Comparison of ENCODE assay signal across 14 mouse cellular contexts in the genomic region with DNA sequence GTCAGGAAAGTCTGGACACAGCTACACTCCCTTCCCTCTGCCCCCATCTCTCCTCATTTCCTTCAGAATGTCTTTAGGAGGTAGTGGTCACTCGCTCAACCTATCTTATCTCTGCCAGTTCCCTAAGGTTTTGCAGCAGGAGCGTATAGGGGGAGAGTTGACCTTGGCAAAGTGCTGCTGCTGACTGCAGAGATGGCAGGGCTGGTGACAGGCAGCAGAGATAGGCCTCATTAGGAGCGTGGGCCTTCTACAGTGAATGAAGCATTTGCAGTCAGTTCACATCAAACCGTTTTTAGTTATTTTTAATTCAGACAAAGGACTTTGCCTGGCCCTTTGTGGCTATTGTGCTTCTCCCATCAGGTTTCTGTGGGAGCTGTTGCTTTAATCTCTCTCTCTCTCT. TPM values are rescaled to one million over a fixed set of nuclear protein-coding genes. Genes with fewer than 3 reads are reported as not detected.
A peak's percentile ranks its signal among the peaks of the same experiment; 100 is the strongest.
DNase-seq lines count a peak whose midpoint lies in the region; ATAC-seq and TF ChIP-seq lines count a peak whose summit lies in the region.
"Had no signal": no experiment of that assay in that cellular context is flagged by ENCODE, and none has a peak within 500 bp of the region (broad histone marks: within the 10 kb centered on the region; RNA-seq: fewer than 3 reads in every experiment).

No protein-coding gene starts in this region.

- no peak overlapping the region for H3K9ac ChIP-seq in neural tube, embryonic 11.5 days (ENCODE audit: low read length)
- H3K9ac ChIP-seq in heart, postnatal 0 days (replicated peaks; ENCODE audit: low read depth, low read length), result no peak overlapping the region
- H3K9ac ChIP-seq: liver, embryonic 12.5 days had no signal

- H3K4me1 ChIP-seq in neural tube, embryonic 11.5 days (ENCODE audit: control insufficient read depth, insufficient read depth, low read length), result peaks cover 6% of the 10 kb centered on the region
- H3K4me1 ChIP-seq in heart, postnatal 0 days (ENCODE audit: control insufficient read depth, insufficient read depth), result peaks cover 14% of the 10 kb centered on the region
- H3K4me1 ChIP-seq in midbrain, embryonic 10.5 days, result peaks cover 23% of the 10 kb centered on the region
- no peaks in the 10 kb centered on the region for H3K4me1 ChIP-seq in lung, adult 2 months (ENCODE audit: control insufficient read depth, insufficient read depth, low read length)
- H3K4me1 ChIP-seq: liver, embryonic 12.5 days had no signal

- no peak for TF ChIP-seq POLR2A in lung, adult 2 months (IDR thresholded peaks at IDR 0.05; ENCODE audit: borderline replicate concordance, extremely low read depth, low read depth, low read length)

- H3K27ac ChIP-seq in neural tube, embryonic 11.5 days (ENCODE audit: low read depth, low read length), result no peak overlapping the region
- peak overlapping the region; percentile 74 for H3K27ac ChIP-seq in heart, postnatal 0 days (ENCODE audit: low read depth)
- peak overlapping the region; percentile 75 for H3K27ac ChIP-seq in midbrain, embryonic 10.5 days (replicated peaks)
- H3K27ac ChIP-seq: liver, embryonic 12.5 days had no signal

- DNase-seq in neural tube, embryonic 11.5 days (ENCODE audit: low spot score), result peak; percentile 15
- no peak for DNase-seq in neural tube, embryonic 10.5 days (ENCODE audit: extremely low spot score, low spot score)
- peak; percentile 49 for DNase-seq in heart, postnatal 0 days (ENCODE audit: low spot score)
- no peak for DNase-seq in midbrain, embryonic 10.5 days (ENCODE audit: low spot score)
- DNase-seq in kidney, postnatal 4 days, result no peak
- no peak for DNase-seq in cerebellum, postnatal 10 days
- no peak for DNase-seq in lung, adult 2 months
- DNase-seq: cerebellum, adult 9-11 months; gastrocnemius, postnatal 36 days; kidney, adult 2 months; lung, postnatal 10 days had no signal

- H3K9me3 ChIP-seq in neural tube, embryonic 11.5 days (ENCODE audit: control insufficient read depth, low read length), result no peaks in the 10 kb centered on the region
- no peaks in the 10 kb centered on the region for H3K9me3 ChIP-seq in heart, postnatal 0 days (replicated peaks; ENCODE audit: control insufficient read depth, low read length)
- H3K9me3 ChIP-seq in midbrain, embryonic 10.5 days (replicated peaks), result no peaks in the 10 kb centered on the region
- H3K9me3 ChIP-seq: liver, embryonic 12.5 days had no signal

- ATAC-seq in neural tube, embryonic 11.5 days (ENCODE audit: insufficient read depth, low FRiP score, low TSS enrichment), result no peak
- peak; percentile 78 for ATAC-seq in heart, postnatal 0 days (ENCODE audit: insufficient read depth, low read depth)
- ATAC-seq: liver, embryonic 12.5 days; Patski had no signal

- H3K36me3 ChIP-seq in neural tube, embryonic 11.5 days (ENCODE audit: control insufficient read depth, insufficient read depth, low read length), result no peaks in the 10 kb centered on the region
- H3K36me3 ChIP-seq in heart, postnatal 0 days (replicated peaks; ENCODE audit: control insufficient read depth, insufficient read depth, low read length), result no peaks in the 10 kb centered on the region
- 0 out of 2 replicates have a peak, but pooled peaks cover 13% of the 10 kb centered on the region for H3K36me3 ChIP-seq in midbrain, embryonic 10.5 days
- H3K36me3 ChIP-seq: liver, embryonic 12.5 days had no signal

- no peak overlapping the region for H3K4me2 ChIP-seq in neural tube, embryonic 11.5 days (ENCODE audit: low read depth)
- no peak overlapping the region for H3K4me2 ChIP-seq in heart, postnatal 0 days (ENCODE audit: low read depth, low read length)
- H3K4me2 ChIP-seq: liver, embryonic 12.5 days had no signal

- WGBS in neural tube, embryonic 11.5 days, result 69% methylated on average over 4 of the region's 4 CpGs
- 11% methylated on average over 4 of the region's 4 CpGs for WGBS in heart, postnatal 0 days
- WGBS in midbrain, embryonic 10.5 days, result 39% methylated on average over 4 of the region's 4 CpGs
- 66% methylated on average over 4 of the region's 4 CpGs for WGBS in lung, adult 2 months

- TF ChIP-seq EP300 in heart, postnatal 0 days (IDR thresholded peaks at IDR 0.05; ENCODE audit: low read depth), result no peak

- TF ChIP-seq CTCF in heart, postnatal 0 days (IDR thresholded peaks at IDR 0.05; ENCODE audit: low read depth), result no peak
- TF ChIP-seq CTCF in lung, adult 2 months (IDR thresholded peaks at IDR 0.05; ENCODE audit: insufficient read depth, low read length), result no peak

- no peak overlapping the region for H3K4me3 ChIP-seq in neural tube, embryonic 11.5 days (ENCODE audit: low read depth, low read length)
- H3K4me3 ChIP-seq in heart, postnatal 0 days (ENCODE audit: low read depth, low read length), result no peak overlapping the region
- peak overlapping the region; percentile 7; the same call in 1 of the 2 replicates for H3K4me3 ChIP-seq in midbrain, embryonic 10.5 days
- H3K4me3 ChIP-seq in lung, adult 2 months (replicated peaks; ENCODE audit: extremely low read depth, low read depth, low read length), result no peak overlapping the region
- H3K4me3 ChIP-seq: liver, embryonic 12.5 days had no signal

- no peaks in the 10 kb centered on the region for H3K27me3 ChIP-seq in neural tube, embryonic 11.5 days (ENCODE audit: control insufficient read depth, insufficient read depth, low read length)
- no peaks in the 10 kb centered on the region for H3K27me3 ChIP-seq in heart, postnatal 0 days (ENCODE audit: control insufficient read depth, insufficient read depth, low read length)
- no peaks in the 10 kb centered on the region for H3K27me3 ChIP-seq in midbrain, embryonic 10.5 days (ENCODE audit: low read depth, poor library complexity, severe bottlenecking)
- H3K27me3 ChIP-seq: CH12.LX; liver, embryonic 12.5 days had no signal

RNA-seq across cellular contexts. Expression of a gene that starts 35.1 kb away (rescaled TPM):
- polyA plus RNA-seq in neural tube, embryonic 11.5 days (2014; fragmentation: Nextera tagmentation; extraction: Ambion mirVana), result 161 and 175 TPM in 2 replicates
- total RNA-seq in heart, postnatal 0 days (2014; rRNA removed; ENCODE audit: low replicate concordance), result 31.8 and 48.0 TPM in 2 replicates
- polyA plus RNA-seq in heart, postnatal 0 days (2015; fragmentation: Nextera tagmentation; extraction: Ambion mirVana), result 47.1 and 56.7 TPM in 2 replicates
- polyA plus RNA-seq in midbrain, embryonic 10.5 days (2016; fragmentation: Nextera tagmentation; extraction: Ambion mirVana), result 82.4 and 121 TPM in 2 replicates
- 11.9 and 16.1 TPM in 2 replicates for polyA plus RNA-seq in lung, adult 2 months (2012; rRNA removed)

Comparison
In these comparisons a context has a peak if more than half of its experiments do, and no peak if none do; other contexts are left out.
1. DNase-seq: peak in neural tube, embryonic 11.5 days (single experiment) and heart, postnatal 0 days (single experiment); none in neural tube, embryonic 10.5 days (single experiment), midbrain, embryonic 10.5 days (single experiment), kidney, postnatal 4 days (0 of 2), cerebellum, postnatal 10 days (0 of 2) and lung, adult 2 months (single experiment).